In genomic region chr11:58018287-58018686, GRCm38 (mm10) we compare ENCODE assay signal across 8 mouse cellular contexts. TPM values are rescaled to one million over a fixed set of nuclear protein-coding genes. Genes with fewer than 3 reads are reported as not detected.
DNase-seq lines count a peak whose midpoint lies in the region; ATAC-seq and TF ChIP-seq lines count a peak whose summit lies in the region.

No protein-coding gene starts in this region.

- WGBS in liver, postnatal 0 days (ENCODE audit: insufficient replicate concordance): 42% methylated on average over 2 of the region's 2 CpGs

- no peaks in the 10 kb centered on the region for H3K27me3 ChIP-seq in liver, postnatal 0 days (ENCODE audit: insufficient read depth, low read length)

- TF ChIP-seq CTCF in liver, postnatal 0 days (IDR thresholded peaks at IDR 0.05; ENCODE audit: low read depth): peak; percentile 47; the same call in 1 of the 2 replicates

- peak; percentile 86 for ATAC-seq in frontal cortex, adult (ENCODE audit: low TSS enrichment)
- no peak for ATAC-seq in liver, postnatal 0 days

- DNase-seq in frontal cortex, postnatal 10 days (ENCODE audit: low spot score in 2 of 2): no peak
- DNase-seq in left cerebral cortex, postnatal 14 days (ENCODE audit: low spot score in 2 of 2): peak; percentile 26 to 27
- DNase-seq in left cerebral cortex, adult 8-10 months (ENCODE audit: low spot score in 2 of 2): no peak
- DNase-seq in NIH3T3 (ENCODE audit: low read depth): peak; percentile 39
- no peak for DNase-seq in liver, postnatal 0 days
- DNase-seq in thymus, postnatal 36 days: no peak
- no peak for DNase-seq in thymus, postnatal 25 days

- H3K4me1 ChIP-seq in liver, postnatal 0 days (ENCODE audit: insufficient read depth): peaks cover 74% of the 10 kb centered on the region

- no peaks in the 10 kb centered on the region for H3K36me3 ChIP-seq in liver, postnatal 0 days (replicated peaks; ENCODE audit: insufficient read depth, low read length)

- no peak for TF ChIP-seq EP300 in liver, postnatal 0 days (IDR thresholded peaks at IDR 0.05; ENCODE audit: low read depth)

- H3K9ac ChIP-seq in liver, postnatal 0 days (replicated peaks): no peak overlapping the region

- H3K4me2 ChIP-seq in liver, postnatal 0 days (ENCODE audit: low read depth, low read length): no peak overlapping the region

- intact Hi-C loops in left cerebral cortex, postnatal 14 days (cut with DNase I): loop anchor here (5.0 kb wide), 1 partner anchor 39 kb away; no protein-coding TSS in a partner anchor

- no peak overlapping the region for H3K4me3 ChIP-seq in liver, postnatal 0 days (ENCODE audit: low read depth, low read length)

- H3K27ac ChIP-seq in liver, postnatal 0 days (ENCODE audit: low read depth): no peak overlapping the region

- H3K9me3 ChIP-seq in liver, postnatal 0 days (ENCODE audit: low read length): no peaks in the 10 kb centered on the region

RNA-seq across cellular contexts. Expression of gene Larp1, which starts 9.4 kb away (rescaled TPM):
- total RNA-seq in left cerebral cortex, postnatal 14 days (2021): 10 to 100 TPM; 86.2 to 86.3 TPM
- 10 to 100 TPM; 84.6 to 88.6 (median 86.9) TPM for total RNA-seq in left cerebral cortex, adult 8-10 months (2022)
- polyA plus RNA-seq in liver, postnatal 0 days (2015; fragmentation: Nextera tagmentation; extraction: Ambion mirVana): 10.8 and 11.0 TPM in 2 replicates

Comparison
In these comparisons a context has a peak if more than half of its experiments do, and no peak if none do; other contexts are left out.
1. DNase-seq: peak in left cerebral cortex, postnatal 14 days (2 of 2) and NIH3T3 (single experiment); none in frontal cortex, postnatal 10 days (0 of 2), left cerebral cortex, adult 8-10 months (0 of 2), liver, postnatal 0 days (single experiment), thymus, postnatal 36 days (0 of 2) and thymus, postnatal 25 days (single experiment).